Mouse (Mus musculus) embryonic facial prominence, embryonic 13.5 days (tissue): ENCODE measurements around the gene Rag2. TPM values are rescaled to one million over a fixed set of nuclear protein-coding genes. Genes with fewer than 3 reads are reported as not detected.

Experiments used
- ATAC-seq: fragments of 200-750 bp; cut with Nextera tagmentation; 2 replicates; pipeline ENCODE4 v1.8.0; 2017; ENCODE audit warnings: low read depth; ENCODE audit not compliant: insufficient number of reproducible peaks, insufficient read depth, low FRiP score, low TSS enrichment
- H3K27ac ChIP-seq: fragments of 300-500 bp; sonication (generic); 2 replicates; pipeline ENCODE4 v1.5.1; 2015; ENCODE audit warnings: moderate library complexity, mild to moderate bottlenecking, inconsistent platforms
- H3K27me3 ChIP-seq: fragments of 300-500 bp; sonication (generic); 2 replicates; pipeline ENCODE4 v1.6.1; 2015; ENCODE audit warnings: mild to moderate bottlenecking, inconsistent platforms
- H3K36me3 ChIP-seq: fragments of 300-500 bp; sonication (generic); 2 replicates; pipeline ENCODE4 v1.6.1; 2015; ENCODE audit warnings: mild to moderate bottlenecking, inconsistent platforms
- H3K4me1 ChIP-seq: fragments of 300-500 bp; sonication (generic); 2 replicates; pipeline ENCODE4 v1.6.1; 2015; ENCODE audit warnings: inconsistent platforms
- H3K4me2 ChIP-seq: fragments of 300-500 bp; sonication (generic); 2 replicates; pipeline ENCODE4 v1.6.1; 2015; ENCODE audit warnings: moderate library complexity, mild to moderate bottlenecking, inconsistent platforms
- H3K4me3 ChIP-seq: fragments of 300-500 bp; sonication (generic); 2 replicates; pipeline ENCODE4 v1.5.1; 2015; ENCODE audit warnings: mild to moderate bottlenecking, inconsistent platforms
- H3K9ac ChIP-seq: fragments of 300-500 bp; sonication (generic); 2 replicates; pipeline ENCODE4 v1.6.1; 2015; ENCODE audit warnings: mild to moderate bottlenecking, inconsistent platforms
- H3K9me3 ChIP-seq: fragments of 300-500 bp; sonication (generic); 2 replicates; pipeline ENCODE4 v1.6.1; 2016; ENCODE audit warnings: inconsistent platforms
- WGBS: fragments of 180-500 bp; shearing (Covaris S2); methylation state at CpG from one replicate; pipeline ENCODE4 v1.1.7; 2015; ENCODE audit warnings: mixed read lengths; 5-methylcytosine and 5-hydroxymethylcytosine counted together
- polyA plus RNA-seq: library from polyadenylated mRNA; unstranded; fragments of >200 nt; fragmentation: Nextera tagmentation; extraction: Ambion mirVana; gene quantifications from 2 replicates; pipeline ENCODE4 v1.2.1, GENCODE M21; 2015

Rag2 gene
- polyA plus RNA-seq, 1 experiment from 2014 or later, result not detected

- WGBS, result 50% methylated on average over 13 of the region's 13 CpGs
- Histone ChIP-seq H3K36me3 (no peaks in the 10 kb centered on the region), H3K27me3 (0 out of 2 replicates have a peak, but pooled peaks cover 4% of the 10 kb centered on the region), H3K9me3 (no peaks in the 10 kb centered on the region), H3K4me2 (0 out of 2 replicates have a peak overlapping the region, but pooled peaks have one; percentile 7), H3K4me1 (peaks cover 24% of the 10 kb centered on the region), H3K9ac (no peak overlapping the region), H3K4me3 (no peak overlapping the region), H3K27ac (no peak overlapping the region)
- no peak for ATAC-seq
Observed at GRCm38 (mm10) chr2:101598190-101599181, 26.0 kb upstream of the Rag2 start.

- 0 out of 2 replicates have a peak, but pooled peaks have one; percentile 37 for ATAC-seq
- H3K36me3 ChIP-seq, result no peaks in the 10 kb centered on the region
- 4% methylated on average over 8 of the region's 8 CpGs for whole genome bisulfite sequencing
- H3K9ac ChIP-seq, result no peak overlapping the region
- peak overlapping the region; percentile 38 for H3K4me2 ChIP-seq
- peak overlapping the region; percentile 79 for H3K27ac ChIP-seq
- no peaks in the 10 kb centered on the region for H3K9me3 ChIP-seq
- peaks cover 24% of the 10 kb centered on the region for H3K4me1 ChIP-seq
- H3K27me3 ChIP-seq, result no peaks in the 10 kb centered on the region
- no peak overlapping the region for H3K4me3 ChIP-seq
Observed at GRCm38 (mm10) chr2:101600703-101601102, 23.8 kb upstream of the Rag2 start.

- no peak for ATAC-seq
- Histone ChIP-seq H3K9ac (no peak overlapping the region), H3K27ac (no peak overlapping the region), H3K4me1 (peaks cover 24% of the 10 kb centered on the region), H3K36me3 (no peaks in the 10 kb centered on the region), H3K4me2 (no peak overlapping the region), H3K9me3 (no peaks in the 10 kb centered on the region), H3K4me3 (no peak overlapping the region), H3K27me3 (no peaks in the 10 kb centered on the region)
- 89% methylated on average over 1 of the region's 1 CpGs for WGBS
Observed at GRCm38 (mm10) chr2:101603099-101603498, 21.4 kb upstream of the Rag2 start.

- Histone ChIP-seq H3K9me3 (no peaks in the 10 kb centered on the region), H3K4me2 (no peak overlapping the region), H3K27me3 (no peaks in the 10 kb centered on the region), H3K27ac (no peak overlapping the region), H3K4me1 (0 out of 2 replicates have a peak, but pooled peaks cover 4% of the 10 kb centered on the region), H3K9ac (no peak overlapping the region), H3K4me3 (no peak overlapping the region), H3K36me3 (0 out of 2 replicates have a peak, but pooled peaks cover 4% of the 10 kb centered on the region)
- WGBS, result 60% methylated on average over 7 of the region's 7 CpGs
- ATAC-seq, result no peak
Observed at GRCm38 (mm10) chr2:101608232-101608894, 16.2 kb upstream of the Rag2 start.

- Histone ChIP-seq H3K4me1 (peaks cover 7% of the 10 kb centered on the region; the same call in 1 of the 2 replicates), H3K9me3 (no peaks in the 10 kb centered on the region), H3K9ac (no peak overlapping the region), H3K27ac (no peak overlapping the region), H3K36me3 (0 out of 2 replicates have a peak, but pooled peaks cover 4% of the 10 kb centered on the region), H3K4me3 (no peak overlapping the region), H3K4me2 (no peak overlapping the region), H3K27me3 (no peaks in the 10 kb centered on the region)
- WGBS, result 79% methylated on average over 3 of the region's 3 CpGs
- ATAC-seq, result no peak
Observed at GRCm38 (mm10) chr2:101610861-101611260, 13.7 kb upstream of the Rag2 start.

- no peak for ATAC-seq
- Histone ChIP-seq H3K27ac (no peak overlapping the region), H3K4me1 (peaks cover 18% of the 10 kb centered on the region)
Observed at GRCm38 (mm10) chr2:101615464-101616305, 8.8 kb upstream of the Rag2 start.

GRCm38 (mm10) chr2:101618373-101618772, 6.1 kb upstream of the Rag2 start:
- H3K4me2 ChIP-seq, result no peak overlapping the region
- no peak overlapping the region for H3K9ac ChIP-seq
- H3K4me1 ChIP-seq, result peaks cover 14% of the 10 kb centered on the region
- H3K36me3 ChIP-seq, result no peaks in the 10 kb centered on the region
- H3K4me3 ChIP-seq, result no peak overlapping the region
- H3K9me3 ChIP-seq, result no peaks in the 10 kb centered on the region
- H3K27me3 ChIP-seq, result no peaks in the 10 kb centered on the region
- no peak overlapping the region for H3K27ac ChIP-seq
- WGBS, result 79% methylated on average over 4 of the region's 4 CpGs
- no peak for ATAC-seq

More at GRCm38 (mm10) chr2:101615464-101616305, 8.8 kb upstream of the Rag2 start:
- no peaks in the 10 kb centered on the region for H3K9me3 ChIP-seq
- H3K9ac ChIP-seq, result no peak overlapping the region
- 61% methylated on average over 10 of the region's 10 CpGs for WGBS
- H3K4me2 ChIP-seq, result no peak overlapping the region
- no peaks in the 10 kb centered on the region for H3K27me3 ChIP-seq
- no peak overlapping the region for H3K4me3 ChIP-seq
- H3K36me3 ChIP-seq, result no peaks in the 10 kb centered on the region

- Histone ChIP-seq H3K36me3 (no peaks in the 10 kb centered on the region), H3K4me3 (no peak overlapping the region), H3K27me3 (no peaks in the 10 kb centered on the region), H3K27ac (no peak overlapping the region), H3K4me1 (peaks cover 14% of the 10 kb centered on the region), H3K4me2 (no peak overlapping the region), H3K9ac (no peak overlapping the region), H3K9me3 (no peaks in the 10 kb centered on the region)
- WGBS, result 58% methylated on average over 3 of the region's 3 CpGs
- ATAC-seq, result no peak
Observed at GRCm38 (mm10) chr2:101620899-101621298, 3.6 kb upstream of the Rag2 start.

GRCm38 (mm10) chr2:101621611-101622010, 2.9 kb upstream of the Rag2 start:
- ATAC-seq, result no peak
- no peak overlapping the region for H3K4me2 ChIP-seq
- H3K27me3 ChIP-seq, result no peaks in the 10 kb centered on the region
- no peak overlapping the region for H3K9ac ChIP-seq
- no peaks in the 10 kb centered on the region for H3K9me3 ChIP-seq
- no peak overlapping the region for H3K27ac ChIP-seq
- WGBS, result 73% methylated on average over 7 of the region's 7 CpGs
- no peaks in the 10 kb centered on the region for H3K36me3 ChIP-seq
- H3K4me3 ChIP-seq, result no peak overlapping the region
- peaks cover 7% of the 10 kb centered on the region for H3K4me1 ChIP-seq

GRCm38 (mm10) chr2:101623042-101623441, 1.5 kb upstream of the Rag2 start:
- no peak for ATAC-seq
- Histone ChIP-seq H3K4me2 (no peak overlapping the region), H3K9ac (no peak overlapping the region), H3K27ac (no peak overlapping the region), H3K9me3 (no peaks in the 10 kb centered on the region), H3K4me1 (peaks cover 7% of the 10 kb centered on the region; the same call in 1 of the 2 replicates), H3K27me3 (no peaks in the 10 kb centered on the region), H3K4me3 (no peak overlapping the region), H3K36me3 (no peaks in the 10 kb centered on the region)
- 90% methylated on average over 2 of the region's 2 CpGs for WGBS

- Histone ChIP-seq H3K36me3 (no peaks in the 10 kb centered on the region), H3K4me2 (no peak overlapping the region), H3K27me3 (no peaks in the 10 kb centered on the region), H3K27ac (no peak overlapping the region), H3K4me3 (no peak overlapping the region), H3K9me3 (no peaks in the 10 kb centered on the region), H3K9ac (no peak overlapping the region), H3K4me1 (peaks cover 7% of the 10 kb centered on the region; the same call in 1 of the 2 replicates)
- no peak for ATAC-seq
- WGBS, result 63% methylated on average over 2 of the region's 2 CpGs
Observed at GRCm38 (mm10) chr2:101624011-101624410, 507 bp upstream of the Rag2 start.
